In the genomic region with DNA sequence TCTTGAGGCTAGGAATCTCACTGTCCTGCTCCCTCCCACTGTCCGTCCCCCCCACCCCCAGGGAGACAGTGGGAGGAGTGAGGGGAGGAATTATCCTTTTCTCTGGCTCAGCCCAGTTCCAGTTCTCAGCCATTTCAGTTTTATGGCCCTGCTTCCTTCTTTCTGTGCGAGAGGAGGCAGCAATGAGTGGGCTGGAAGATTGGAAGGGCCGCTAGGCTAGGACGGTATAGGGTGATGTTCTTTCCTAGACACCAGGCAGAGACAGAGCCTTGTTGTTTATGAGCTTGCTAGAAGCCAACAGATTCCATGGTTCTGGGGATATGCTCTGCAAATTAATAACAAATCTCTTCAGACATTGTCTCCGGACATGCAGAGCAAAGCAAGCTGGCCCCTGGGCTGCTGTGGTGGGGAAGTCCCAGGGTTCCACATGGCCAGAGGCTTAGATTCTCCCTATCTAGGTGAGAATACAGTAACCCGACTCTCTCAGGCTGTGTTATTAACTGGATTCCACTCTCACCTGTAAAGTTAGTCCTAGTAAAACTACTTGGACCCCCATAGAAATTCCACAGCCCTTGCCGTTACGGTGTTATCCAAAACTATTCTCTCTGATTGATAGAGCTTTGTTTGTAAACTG, we compare ENCODE assay signal across 11 mouse cellular contexts. TPM values are rescaled to one million over a fixed set of nuclear protein-coding genes. Genes with fewer than 3 reads are reported as not detected.
A peak's percentile ranks its signal among the peaks of the same experiment; 100 is the strongest.
DNase-seq lines count a peak whose midpoint lies in the region; ATAC-seq lines count a peak whose summit lies in the region.
"Had no signal": no experiment of that assay in that cellular context is flagged by ENCODE, and none has a peak within 500 bp of the region (broad histone marks: within the 10 kb centered on the region; RNA-seq: fewer than 3 reads in every experiment).

No protein-coding gene starts in this region.

- no peaks in the 10 kb centered on the region for H3K9me3 ChIP-seq in heart, embryonic 15.5 days (replicated peaks)
- no peaks in the 10 kb centered on the region for H3K9me3 ChIP-seq in lung, embryonic 16.5 days (ENCODE audit: control insufficient read depth, low read length)
- H3K9me3 ChIP-seq in limb, embryonic 15.5 days, result no peaks in the 10 kb centered on the region
- H3K9me3 ChIP-seq: embryonic facial prominence, embryonic 13.5 days; hindbrain, embryonic 12.5 days had no signal

- peak overlapping the region; percentile 96; the same call in 1 of the 2 replicates for H3K27ac ChIP-seq in heart, embryonic 15.5 days
- H3K27ac ChIP-seq in lung, embryonic 16.5 days (ENCODE audit: low read length), result no peak overlapping the region
- H3K27ac ChIP-seq in limb, embryonic 15.5 days, result no peak overlapping the region
- H3K27ac ChIP-seq: embryonic facial prominence, embryonic 13.5 days; hindbrain, embryonic 12.5 days had no signal

- H3K4me1 ChIP-seq in heart, embryonic 15.5 days (replicated peaks), result peaks cover 66% of the 10 kb centered on the region
- peaks cover 27% of the 10 kb centered on the region for H3K4me1 ChIP-seq in lung, embryonic 16.5 days (replicated peaks; ENCODE audit: control insufficient read depth, insufficient read depth, low read length)
- H3K4me1 ChIP-seq in limb, embryonic 15.5 days, result peaks cover 41% of the 10 kb centered on the region

- ATAC-seq in heart, embryonic 15.5 days (replicated peaks; ENCODE audit: insufficient number of reproducible peaks, insufficient read depth, low FRiP score, low read depth), result no peak
- no peak for ATAC-seq in lung, embryonic 16.5 days (ENCODE audit: low read depth)
- ATAC-seq in limb, embryonic 15.5 days (ENCODE audit: insufficient number of reproducible peaks, low FRiP score, low TSS enrichment, low read depth), result no peak

- intact Hi-C loops in heart, postnatal 25 days (cut with DNase I), result no loop called here

- no peak overlapping the region for H3K4me3 ChIP-seq in heart, embryonic 15.5 days
- no peak overlapping the region for H3K4me3 ChIP-seq in lung, embryonic 16.5 days (ENCODE audit: low read length)
- H3K4me3 ChIP-seq in limb, embryonic 15.5 days, result no peak overlapping the region

- no peaks in the 10 kb centered on the region for H3K36me3 ChIP-seq in heart, embryonic 15.5 days
- H3K36me3 ChIP-seq in lung, embryonic 16.5 days (ENCODE audit: control insufficient read depth, insufficient read depth, low read length), result no peaks in the 10 kb centered on the region
- no peaks in the 10 kb centered on the region for H3K36me3 ChIP-seq in limb, embryonic 15.5 days
- H3K36me3 ChIP-seq: embryonic facial prominence, embryonic 13.5 days; hindbrain, embryonic 12.5 days had no signal

- H3K9ac ChIP-seq in heart, embryonic 15.5 days, result no peak overlapping the region
- H3K9ac ChIP-seq in lung, embryonic 16.5 days (ENCODE audit: low read length), result peak overlapping the region; percentile 67; the same call in 1 of the 2 replicates
- no peak overlapping the region for H3K9ac ChIP-seq in limb, embryonic 15.5 days

- WGBS in heart, embryonic 15.5 days, result 59% methylated on average over 8 of the region's 8 CpGs
- 67% methylated on average over 8 of the region's 8 CpGs for WGBS in lung, embryonic 16.5 days
- 39% methylated on average over 8 of the region's 8 CpGs for WGBS in limb, embryonic 15.5 days

- no peak for DNase-seq in heart, postnatal 25 days (ENCODE audit: low spot score)
- no peak for DNase-seq in lung, postnatal 36 days
- DNase-seq in ovary, postnatal 36 days (ENCODE audit: low spot score), result no peak
- DNase-seq in left cerebral cortex, adult 9 months (ENCODE audit: low spot score in 2 of 2), result no peak
- DNase-seq: cerebellum, adult 9-11 months; left cerebral cortex, postnatal 4 days had no signal

- H3K27me3 ChIP-seq in heart, embryonic 15.5 days, result no peaks in the 10 kb centered on the region
- H3K27me3 ChIP-seq in lung, embryonic 16.5 days (ENCODE audit: control insufficient read depth, insufficient read depth, low read depth, low read length), result no peaks in the 10 kb centered on the region
- no peaks in the 10 kb centered on the region for H3K27me3 ChIP-seq in limb, embryonic 15.5 days

- peak overlapping the region; percentile 90 for H3K4me2 ChIP-seq in heart, embryonic 15.5 days
- H3K4me2 ChIP-seq in lung, embryonic 16.5 days (ENCODE audit: low read depth, low read length), result peak overlapping the region; percentile 90; the same call in 1 of the 2 replicates
- peak overlapping the region; percentile 99; the same call in 1 of the 2 replicates for H3K4me2 ChIP-seq in limb, embryonic 15.5 days

RNA-seq across cellular contexts. Expression of gene Lrrfip1, which starts 53.0 kb away (rescaled TPM):
- polyA plus RNA-seq in heart, embryonic 15.5 days (2015; fragmentation: Nextera tagmentation; extraction: Ambion mirVana), result 136 and 149 TPM in 2 replicates
- 10 to 100 TPM; 81.3 to 98.0 TPM for total RNA-seq in heart, postnatal 25 days (2021)
- 70.5 and 78.6 TPM in 2 replicates for polyA plus RNA-seq in lung, embryonic 16.5 days (2015; fragmentation: Nextera tagmentation; extraction: Ambion mirVana)
- 56.8 and 72.0 TPM in 2 replicates for polyA plus RNA-seq in limb, embryonic 15.5 days (2015; fragmentation: Nextera tagmentation; extraction: Ambion mirVana)
